Mouse (Mus musculus): ENCODE measurements around the gene Slc6a6.

- TF ChIP-seq CTCF (IDR thresholded peaks at IDR 0.05; ENCODE audit: control insufficient read depth, insufficient read depth, insufficient replicate concordance, low read depth, low read length) = no peak
- no peak for TF ChIP-seq POLR2A (IDR thresholded peaks at IDR 0.05; ENCODE audit: control insufficient read depth, low read depth, low read length)
These were observed 23.5 kb downstream of the Slc6a6 start for GRCm38 (mm10) chr6:91707276-91707885.

Data from testis, adult 2 months (tissue).